Mouse (Mus musculus) kidney, adult 2 months (tissue): ENCODE measurements around the gene Fam83b. TPM values are rescaled to one million over a fixed set of nuclear protein-coding genes. Genes with fewer than 3 reads are reported as not detected.

Experiments
- DNase-seq: peaks from one replicate; pipeline ENCODE4 v3.0.0; 2021
- H3K27ac ChIP-seq: fragments of 200-500 bp; 2 replicates; pipeline ENCODE4 v1.5.1; 2012; ENCODE audit warnings: low read depth, low read length, control low read depth, inconsistent platforms; ENCODE audit not compliant: insufficient read depth
- H3K27me3 ChIP-seq: fragments of 200-500 bp; replicated peaks from 2 replicates; pipeline ENCODE4 v1.6.1; 2012; ENCODE audit warnings: mild to moderate bottlenecking, moderate library complexity, low read length, inconsistent platforms; ENCODE audit not compliant: control insufficient read depth, insufficient read depth
- H3K36me3 ChIP-seq: fragments of 200-500 bp; 2 replicates; pipeline ENCODE4 v1.6.1; 2012; ENCODE audit warnings: mild to moderate bottlenecking, moderate library complexity, low read length, inconsistent platforms; ENCODE audit not compliant: control insufficient read depth, insufficient read depth
- H3K4me1 ChIP-seq: fragments of 200-500 bp; 2 replicates; pipeline ENCODE4 v1.6.1; 2011; ENCODE audit warnings: low read length; ENCODE audit not compliant: control insufficient read depth, insufficient read depth
- H3K4me3 ChIP-seq: fragments of 200-500 bp; 2 replicates; pipeline ENCODE4 v1.5.1; 2011; ENCODE audit warnings: mild to moderate bottlenecking, low read depth, low read length, control low read depth; ENCODE audit not compliant: insufficient read depth
- CTCF ChIP-seq: fragments of 200-500 bp; conservative IDR thresholded peaks from 2 replicates; pipeline ENCODE4 v1.5.1; 2011; ENCODE audit warnings: low read depth, mild to moderate bottlenecking, control low read depth, low read length, moderate library complexity, mixed read lengths; ENCODE audit not compliant: insufficient read depth, insufficient read length
- POLR2A ChIP-seq: fragments of 200-500 bp; IDR thresholded peaks from one replicate; pipeline ENCODE4 v1.6.1; 2011; ENCODE audit warnings: low read depth, low read length, control low read depth
- WGBS: fragments of 180-500 bp; shearing (Covaris S2); methylation state at CpG from one replicate; pipeline ENCODE4 v1.1.7; 2018; 5-methylcytosine and 5-hydroxymethylcytosine counted together
- polyA plus RNA-seq: library from polyadenylated mRNA; depleted of rRNA; stranded (reverse); fragments of >200 nt; gene quantifications from 2 replicates; pipeline ENCODE4 v1.2.3, GENCODE M21; 2012

Fam83b gene
- polyA plus RNA-seq, 1 experiment: 0.28 TPM

DNA sequence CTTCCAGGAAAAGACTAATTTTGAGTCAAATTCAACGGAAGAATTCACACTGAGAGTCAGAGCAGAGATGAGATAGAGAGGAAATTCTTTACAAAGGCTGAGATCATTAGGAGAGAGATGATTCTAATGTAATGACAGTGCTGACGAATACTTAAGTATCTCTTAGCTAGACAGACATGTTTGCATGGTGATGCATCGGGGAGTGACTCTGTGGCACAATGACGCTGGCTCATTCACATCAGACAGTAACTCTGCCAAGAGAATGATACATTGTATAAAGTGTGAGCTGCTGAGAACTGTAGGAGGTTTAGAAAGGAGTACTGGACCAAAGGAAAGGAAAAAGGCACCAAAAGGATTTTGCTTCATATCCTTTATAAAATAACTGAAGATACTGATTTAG is 26.2 kb downstream of the Fam83b start:
- Histone ChIP-seq H3K4me1 (no peaks in the 10 kb centered on the region), H3K36me3 (no peaks in the 10 kb centered on the region), H3K4me3 (no peak overlapping the region), H3K27me3 (no peaks in the 10 kb centered on the region), H3K27ac (no peak overlapping the region)
- WGBS: 79% methylated on average over 4 of the region's 4 CpGs
- TF ChIP-seq CTCF (no peak), POLR2A (no peak)
- DNase-seq: no peak

DNA sequence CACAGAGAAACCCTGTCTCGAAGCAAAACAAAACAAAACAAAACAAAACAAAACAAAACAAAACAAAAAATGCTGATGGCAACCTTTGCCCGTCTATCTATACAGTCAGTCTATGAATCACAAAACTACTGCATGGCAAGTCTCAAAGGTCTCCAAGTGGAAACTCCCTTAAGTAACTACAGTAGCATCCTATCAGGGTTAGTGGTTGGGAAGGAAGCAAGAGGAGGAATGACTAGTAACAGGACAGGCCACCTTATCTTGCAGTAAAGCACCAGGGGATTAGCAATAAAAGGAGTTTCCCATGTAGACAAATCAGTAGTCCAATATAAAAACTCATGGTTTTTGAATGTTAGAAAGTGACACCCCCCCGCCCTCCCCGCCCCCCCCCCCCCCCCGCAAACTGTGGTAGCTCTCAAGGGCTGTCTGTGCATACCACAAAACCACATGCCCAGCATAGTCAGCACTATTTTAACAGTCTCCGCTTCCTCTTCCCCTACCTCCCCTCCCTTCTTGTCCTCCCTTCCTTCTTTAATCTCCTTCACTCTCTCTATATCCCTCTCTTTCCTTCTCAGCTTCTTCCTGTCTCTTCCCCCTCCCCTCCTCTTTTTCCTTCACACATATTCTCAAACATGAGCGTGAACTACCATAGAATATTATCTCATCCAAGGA is 26.8 kb downstream of the Fam83b start:
- H3K4me1 ChIP-seq: no peaks in the 10 kb centered on the region
- no peak for TF ChIP-seq POLR2A
- no peak for TF ChIP-seq CTCF
- 61% methylated on average over 7 of the region's 7 CpGs for WGBS
- DNase-seq: no peak
- H3K27ac ChIP-seq: no peak overlapping the region
- H3K4me3 ChIP-seq: no peak overlapping the region
- H3K36me3 ChIP-seq: no peaks in the 10 kb centered on the region
- no peaks in the 10 kb centered on the region for H3K27me3 ChIP-seq

DNA sequence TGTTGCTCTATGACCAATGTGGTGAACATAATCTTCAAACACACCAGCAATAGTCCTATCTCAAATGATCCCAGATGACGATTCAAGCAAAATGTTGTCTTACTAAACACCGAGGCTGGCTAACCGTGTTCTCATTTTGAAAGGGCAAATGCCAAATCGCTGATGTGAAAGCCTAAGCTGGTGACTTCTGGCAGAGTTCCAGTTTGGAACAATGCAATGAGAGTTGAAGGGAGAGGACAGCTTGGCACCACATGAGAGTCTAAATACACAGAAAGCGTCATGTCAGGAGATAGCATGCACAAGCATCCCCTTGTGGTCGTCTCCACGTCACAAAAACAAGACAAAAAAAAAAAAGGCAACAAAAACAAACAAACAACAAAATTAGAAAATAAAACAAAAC is 27.6 kb downstream of the Fam83b start:
- 65% methylated on average over 7 of the region's 7 CpGs for WGBS
- H3K27me3 ChIP-seq: no peaks in the 10 kb centered on the region
- no peak for TF ChIP-seq CTCF
- no peak for TF ChIP-seq POLR2A
- no peak overlapping the region for H3K27ac ChIP-seq
- DNase-seq: no peak
- H3K4me3 ChIP-seq: no peak overlapping the region
- no peaks in the 10 kb centered on the region for H3K36me3 ChIP-seq
- no peaks in the 10 kb centered on the region for H3K4me1 ChIP-seq

DNA sequence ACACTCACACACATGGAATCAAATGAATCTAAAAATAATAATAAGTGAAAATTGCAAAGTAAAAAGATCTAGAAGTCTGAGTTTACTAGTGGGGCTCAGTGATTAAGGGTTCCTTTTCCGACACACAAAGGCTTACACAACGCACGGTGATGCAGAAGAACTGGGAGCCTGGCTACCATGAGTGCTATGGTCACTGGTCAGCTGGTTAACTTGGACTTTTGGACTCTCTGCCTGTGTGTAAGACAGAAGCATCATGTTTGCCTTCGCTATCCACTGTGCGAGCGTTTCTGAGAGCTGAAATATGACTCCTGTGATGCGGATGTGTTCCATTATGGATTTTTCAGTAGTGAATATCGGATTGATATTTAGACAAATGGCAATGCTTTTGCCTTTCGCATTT is 30.9 kb downstream of the Fam83b start:
- H3K27ac ChIP-seq: no peak overlapping the region
- WGBS: 78% methylated on average over 9 of the region's 9 CpGs
- no peaks in the 10 kb centered on the region for H3K36me3 ChIP-seq
- TF ChIP-seq POLR2A: no peak
- TF ChIP-seq CTCF: no peak
- no peak overlapping the region for H3K4me3 ChIP-seq
- no peak for DNase-seq
- H3K27me3 ChIP-seq: no peaks in the 10 kb centered on the region
- no peaks in the 10 kb centered on the region for H3K4me1 ChIP-seq

DNA sequence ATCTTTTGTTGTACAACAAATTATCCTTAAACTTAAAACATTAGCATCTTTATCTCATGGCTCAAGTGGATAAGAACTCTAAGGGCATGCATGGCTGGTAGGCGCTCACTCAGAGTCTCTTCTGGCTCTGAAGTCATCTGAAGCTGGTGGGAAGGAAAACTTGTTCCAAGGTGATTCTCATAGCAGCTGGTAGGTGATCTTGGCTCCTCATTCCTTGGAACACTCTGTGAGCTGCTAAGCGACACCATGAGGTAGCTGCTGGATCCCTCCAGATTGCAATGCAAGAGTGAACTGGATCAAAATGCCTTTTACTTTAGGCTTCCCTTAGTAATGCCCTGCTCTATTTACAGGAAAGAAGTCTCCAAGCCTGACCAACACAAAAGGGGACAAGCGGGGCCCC is 34.5 kb downstream of the Fam83b start:
- Histone ChIP-seq H3K36me3 (no peaks in the 10 kb centered on the region), H3K27ac (no peak overlapping the region), H3K4me3 (no peak overlapping the region), H3K4me1 (no peaks in the 10 kb centered on the region), H3K27me3 (no peaks in the 10 kb centered on the region)
- DNase-seq: no peak
- no peak for TF ChIP-seq CTCF
- no peak for TF ChIP-seq POLR2A
- WGBS: 96% methylated on average over 3 of the region's 3 CpGs

DNA sequence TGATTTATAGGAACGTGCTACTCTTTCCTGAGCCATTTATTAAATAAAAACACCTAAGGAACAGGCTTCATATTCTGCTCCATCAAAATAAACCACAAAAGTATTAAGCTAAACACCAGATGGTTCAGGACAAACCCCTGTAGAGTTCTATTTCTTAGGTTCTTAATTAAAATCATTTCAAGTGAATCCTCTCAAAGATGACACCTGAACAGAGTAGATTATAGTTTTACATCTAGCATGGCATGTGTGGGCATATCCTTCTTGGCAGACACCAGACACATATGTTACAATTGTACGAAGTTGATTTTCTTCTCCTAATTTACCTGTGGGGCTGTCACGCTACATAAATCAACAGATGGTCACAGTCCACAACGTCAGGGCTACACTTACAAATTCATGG is 35.5 kb downstream of the Fam83b start:
- WGBS: 72% methylated on average over 4 of the region's 4 CpGs
- no peaks in the 10 kb centered on the region for H3K36me3 ChIP-seq
- DNase-seq: no peak
- no peaks in the 10 kb centered on the region for H3K27me3 ChIP-seq
- no peak overlapping the region for H3K27ac ChIP-seq
- H3K4me1 ChIP-seq: no peaks in the 10 kb centered on the region
- TF ChIP-seq POLR2A (no peak), CTCF (no peak)
- no peak overlapping the region for H3K4me3 ChIP-seq

DNA sequence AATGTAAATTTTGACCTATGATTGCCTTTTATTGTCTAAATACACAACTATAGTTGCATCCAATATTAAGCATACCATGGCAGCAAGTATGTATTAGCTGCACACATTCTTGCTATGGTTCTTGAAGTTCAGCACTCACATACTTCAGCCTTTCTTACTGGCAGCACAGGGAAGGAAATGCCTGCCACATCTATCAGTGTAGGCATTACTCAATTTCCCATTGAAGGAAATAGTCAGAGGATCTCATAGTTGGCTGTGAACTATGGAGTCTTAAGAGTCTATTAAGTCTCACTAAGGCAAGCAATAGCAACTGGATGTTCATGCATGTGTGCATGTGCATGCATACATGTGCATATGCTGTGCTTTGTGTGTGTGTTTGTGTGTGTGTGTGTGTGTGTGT is 41.3 kb downstream of the Fam83b start:
- Histone ChIP-seq H3K36me3 (no peaks in the 10 kb centered on the region), H3K27ac (no peak overlapping the region), H3K27me3 (no peaks in the 10 kb centered on the region), H3K4me3 (no peak overlapping the region), H3K4me1 (no peaks in the 10 kb centered on the region)
- TF ChIP-seq CTCF (no peak), POLR2A (no peak)
- no peak for DNase-seq

DNA sequence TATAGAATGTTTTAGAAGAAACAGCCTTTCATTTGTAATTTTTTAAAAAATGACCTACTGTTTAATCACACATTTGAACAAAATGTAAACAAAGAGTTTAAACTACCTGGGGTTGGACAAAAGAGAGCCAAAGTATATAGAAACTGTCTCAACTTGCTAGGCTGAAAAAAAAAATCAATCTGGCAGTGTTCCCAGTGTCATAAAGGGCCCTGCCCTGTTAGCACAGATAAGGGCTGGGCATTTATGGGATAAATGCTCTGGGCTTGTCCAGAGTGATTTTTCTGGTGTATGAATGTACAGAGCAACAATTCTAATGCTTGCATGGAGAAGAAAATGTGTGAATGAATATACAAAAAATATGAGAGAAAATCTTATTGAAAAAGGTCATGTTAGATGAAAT is 43.8 kb downstream of the Fam83b start:
- Histone ChIP-seq H3K27ac (no peak overlapping the region), H3K4me3 (no peak overlapping the region), H3K4me1 (no peaks in the 10 kb centered on the region), H3K36me3 (no peaks in the 10 kb centered on the region), H3K27me3 (no peaks in the 10 kb centered on the region)
- no peak for DNase-seq
- no peak for TF ChIP-seq POLR2A
- no peak for TF ChIP-seq CTCF
